Mouse (Mus musculus) kidney, postnatal 14 days (tissue): Measurements from ENCODE around the gene Fndc5.

Source experiments
- DNase-seq: peaks from one replicate; pipeline ENCODE4 v3.0.0; 2022; ENCODE audit warnings: mixed read lengths

Fndc5 gene

GRCm38 (mm10) chr4:129149321-129149720, 12.5 kb downstream of the Fndc5 start:
- no peak for DNase-seq

GRCm38 (mm10) chr4:129151276-129151811, 14.5 kb downstream of the Fndc5 start:
- peak; percentile 52 for DNase-seq

- no peak for DNase-seq
These were observed 20.7 kb downstream of the Fndc5 start for GRCm38 (mm10) chr4:129157541-129157940.

- DNase-seq: no peak
These were observed 21.8 kb downstream of the Fndc5 start for GRCm38 (mm10) chr4:129158549-129158948.

- no peak for DNase-seq
These were observed 24.3 kb downstream of the Fndc5 start for GRCm38 (mm10) chr4:129161076-129161475.

GRCm38 (mm10) chr4:129161581-129162255, 24.9 kb downstream of the Fndc5 start:
- no peak for DNase-seq

GRCm38 (mm10) chr4:129172529-129172928, 35.7 kb downstream of the Fndc5 start:
- DNase-seq: no peak

- DNase-seq: no peak
These were observed 42.8 kb downstream of the Fndc5 start for GRCm38 (mm10) chr4:129179560-129179959.

- DNase-seq: no peak
These were observed 51.4 kb downstream of the Fndc5 start for GRCm38 (mm10) chr4:129188041-129188659.

GRCm38 (mm10) chr4:129188803-129189541, 52.2 kb downstream of the Fndc5 start:
- peak; percentile 69 for DNase-seq

- peak; percentile 99 for DNase-seq
These were observed 53.0 kb downstream of the Fndc5 start, which contains the start of the genes S100pbp and Yars for GRCm38 (mm10) chr4:129189542-129190519. S100pbp (minus strand) TSS chr4:129189727. Yars (plus strand) TSS chr4:129189760.

GRCm38 (mm10) chr4:129190538-129190937, 53.7 kb downstream of the Fndc5 start:
- peak; percentile 39 for DNase-seq

GRCm38 (mm10) chr4:129191691-129192090, 54.9 kb downstream of the Fndc5 start:
- no peak for DNase-seq
